Mouse (Mus musculus) brain, embryonic 14.5 days (tissue): ENCODE measurements around the gene Wwox.

ENCODE experiments used
- CTCF ChIP-seq: fragments of 200-500 bp; IDR thresholded peaks from 2 replicates; pipeline ENCODE4 v1.5.1; 2012; ENCODE audit warnings: inconsistent platforms, mild to moderate bottlenecking, moderate library complexity, borderline replicate concordance; ENCODE audit not compliant: insufficient read depth, insufficient read length; ENCODE audit errors: extremely low read depth
- POLR2A ChIP-seq: fragments of 200-500 bp; IDR thresholded peaks from 2 replicates; pipeline ENCODE4 v1.6.1; 2012; ENCODE audit warnings: mild to moderate bottlenecking, inconsistent platforms, borderline replicate concordance; ENCODE audit not compliant: poor library complexity, insufficient read depth, insufficient read length, severe bottlenecking; ENCODE audit errors: extremely low read depth

GRCm38 (mm10) chr8:115070225-115070624, 630.8 kb downstream of the Wwox start:
- TF ChIP-seq CTCF (no peak), POLR2A (no peak)
